Mouse (Mus musculus) liver, postnatal 0 days (tissue): ENCODE data around the gene Doc2a.

ENCODE experiments used
- CTCF ChIP-seq: sonication (generic); IDR thresholded peaks from 2 replicates; pipeline ENCODE4 v1.5.1; 2016; ENCODE audit warnings: antibody characterized with exemption, low read depth
- EP300 ChIP-seq: IDR thresholded peaks from 2 replicates; pipeline ENCODE4 v1.6.1; 2016; ENCODE audit warnings: antibody characterized with exemption, low read depth, mild to moderate bottlenecking

GRCm38 (mm10) chr7:126817595-126817994 is 29.6 kb upstream of the Doc2a start:
- TF ChIP-seq CTCF, result no peak
- TF ChIP-seq EP300, result no peak
